Mouse (Mus musculus) brain, embryonic 14.5 days (tissue): Measurements from ENCODE around the gene Upf2.

Source experiments
- CTCF ChIP-seq: fragments of 200-500 bp; IDR thresholded peaks from 2 replicates; pipeline ENCODE4 v1.5.1; 2012; ENCODE audit warnings: inconsistent platforms, mild to moderate bottlenecking, moderate library complexity, borderline replicate concordance; ENCODE audit not compliant: insufficient read depth, insufficient read length; ENCODE audit errors: extremely low read depth
- POLR2A ChIP-seq: fragments of 200-500 bp; IDR thresholded peaks from 2 replicates; pipeline ENCODE4 v1.6.1; 2012; ENCODE audit warnings: mild to moderate bottlenecking, inconsistent platforms, borderline replicate concordance; ENCODE audit not compliant: poor library complexity, insufficient read depth, insufficient read length, severe bottlenecking; ENCODE audit errors: extremely low read depth

DNA sequence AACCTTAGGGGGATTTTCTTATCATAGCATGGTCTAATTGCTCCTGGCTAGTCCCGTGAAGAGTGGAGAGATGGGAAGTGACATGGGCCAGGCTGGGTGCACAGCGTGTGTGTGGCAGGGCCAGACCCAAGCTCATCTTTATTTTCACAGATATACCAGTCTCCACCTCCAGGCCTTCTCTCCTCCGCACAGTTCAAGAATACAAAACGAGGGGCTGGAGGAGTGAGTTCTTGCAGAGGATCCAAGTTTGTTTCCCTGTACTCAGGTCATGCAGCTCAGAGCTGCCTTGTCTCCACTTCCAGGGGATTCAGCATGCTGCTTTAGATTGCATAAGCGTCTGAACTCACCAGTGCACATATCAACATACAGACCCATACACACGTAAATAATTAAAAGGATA lies 131.3 kb downstream of the Upf2 start:
- TF ChIP-seq CTCF (no peak), POLR2A (no peak)
